Mouse (Mus musculus): ENCODE data around the gene Slc12a9. TPM values are rescaled to one million over a fixed set of nuclear protein-coding genes. Genes with fewer than 3 reads are reported as not detected.

Slc12a9 gene
- polyA plus RNA-seq, 1 experiment from 2014 or later = 26.8 TPM

DNA sequence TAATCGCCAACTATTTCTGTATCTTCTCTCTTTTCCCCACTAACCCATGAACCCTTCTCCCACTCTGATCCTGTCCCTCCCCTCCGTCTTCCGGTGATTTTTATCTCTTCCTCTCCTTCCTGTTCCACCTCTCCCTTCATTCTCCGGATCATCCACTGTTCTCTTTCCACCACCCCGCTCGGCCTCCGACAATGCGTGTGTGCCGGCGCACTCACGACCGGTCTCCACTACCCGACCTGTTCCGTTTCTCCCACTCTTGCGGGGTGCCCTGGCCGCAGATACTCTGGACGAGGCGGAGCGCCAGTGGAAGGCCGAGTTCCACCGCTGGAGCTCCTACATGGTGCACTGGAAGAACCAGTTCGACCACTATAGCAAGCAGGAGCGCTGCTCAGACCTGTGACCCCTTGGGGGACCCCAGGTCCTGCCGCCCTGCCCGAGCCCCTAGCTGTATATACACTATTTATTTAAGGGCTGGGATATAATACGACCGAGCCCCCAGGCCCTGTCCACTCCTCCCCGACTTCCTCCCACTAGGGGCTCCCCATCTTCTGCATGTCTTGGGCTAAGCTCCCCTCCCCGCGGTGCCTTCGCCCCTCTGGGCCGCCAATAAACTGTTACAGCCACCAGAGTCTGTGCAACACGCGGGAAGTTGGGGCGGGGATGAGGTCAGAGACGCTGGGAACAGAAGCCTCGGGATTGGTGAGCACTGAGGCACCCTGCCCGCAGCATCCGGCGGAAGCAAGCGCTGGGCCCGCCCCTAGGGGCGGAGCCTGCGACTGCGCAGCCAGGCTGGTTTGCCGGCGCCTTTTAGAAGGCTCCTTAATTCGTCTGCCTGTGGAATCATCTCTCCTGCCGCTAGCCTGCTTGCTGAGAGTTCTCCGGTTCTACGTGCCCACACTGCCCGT is 39.3 kb downstream of the Slc12a9 start, which contains the start of gene Ufsp1:
Gene Ufsp1 (plus strand): TSS at position 791 of the 905 bp plus-strand sequence.
- H3K27me3 ChIP-seq (replicated peaks) = peaks cover 24% of the 10 kb centered on the region
- peak within 1 kb of the TSS; percentile 78 for H3K9ac ChIP-seq (replicated peaks)
- under 1% methylated on average over 52 of the region's 52 CpGs for WGBS
- peaks cover 45% of the 10 kb centered on the region for H3K4me1 ChIP-seq
- peak within 1 kb of the TSS; percentile 89 for H3K27ac ChIP-seq (replicated peaks)
- peak; percentile 96 for ATAC-seq (ENCODE audit: low FRiP score)
- H3K4me3 ChIP-seq (replicated peaks) = peak within 1 kb of the TSS; percentile 52
- no peaks in the 10 kb centered on the region for H3K9me3 ChIP-seq (replicated peaks)
- peaks cover 41% of the 10 kb centered on the region for H3K36me3 ChIP-seq
- peak within 1 kb of the TSS; percentile 96 for H3K4me2 ChIP-seq

DNA sequence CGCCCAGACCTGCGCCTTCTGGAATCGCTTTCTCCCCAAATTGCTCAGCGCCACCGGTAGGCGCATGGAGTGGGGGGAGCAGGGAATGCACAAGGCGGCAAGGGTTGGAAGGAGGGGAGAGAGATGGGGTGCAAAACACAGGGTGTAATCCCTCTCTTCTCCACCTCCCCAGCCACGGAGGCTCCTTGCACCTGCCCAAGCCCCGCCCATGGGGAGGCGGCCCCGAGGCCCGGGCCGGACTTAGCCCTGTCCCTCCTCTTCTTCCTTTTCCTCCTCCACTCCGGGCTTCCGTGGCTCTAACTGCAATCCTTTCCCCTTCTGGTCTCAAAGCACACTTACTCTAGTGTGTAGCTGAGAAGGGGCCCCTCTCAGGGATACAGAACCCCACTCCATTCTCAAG is 40.1 kb downstream of the Slc12a9 start:
- H3K4me3 ChIP-seq (replicated peaks) = peak overlapping the region; percentile 52
- ATAC-seq (ENCODE audit: low FRiP score) = 0 out of 2 replicates have a peak, but pooled peaks have one; percentile 6
- peak overlapping the region; percentile 96 for H3K4me2 ChIP-seq
- peaks cover 52% of the 10 kb centered on the region for H3K4me1 ChIP-seq
- peaks cover 33% of the 10 kb centered on the region for H3K36me3 ChIP-seq
- no peaks in the 10 kb centered on the region for H3K9me3 ChIP-seq (replicated peaks)
- 1% methylated on average over 15 of the region's 15 CpGs for WGBS
- peak overlapping the region; percentile 67 for H3K9ac ChIP-seq (replicated peaks)
- peaks cover 25% of the 10 kb centered on the region for H3K27me3 ChIP-seq (replicated peaks)
- H3K27ac ChIP-seq (replicated peaks) = peak overlapping the region; percentile 89

DNA sequence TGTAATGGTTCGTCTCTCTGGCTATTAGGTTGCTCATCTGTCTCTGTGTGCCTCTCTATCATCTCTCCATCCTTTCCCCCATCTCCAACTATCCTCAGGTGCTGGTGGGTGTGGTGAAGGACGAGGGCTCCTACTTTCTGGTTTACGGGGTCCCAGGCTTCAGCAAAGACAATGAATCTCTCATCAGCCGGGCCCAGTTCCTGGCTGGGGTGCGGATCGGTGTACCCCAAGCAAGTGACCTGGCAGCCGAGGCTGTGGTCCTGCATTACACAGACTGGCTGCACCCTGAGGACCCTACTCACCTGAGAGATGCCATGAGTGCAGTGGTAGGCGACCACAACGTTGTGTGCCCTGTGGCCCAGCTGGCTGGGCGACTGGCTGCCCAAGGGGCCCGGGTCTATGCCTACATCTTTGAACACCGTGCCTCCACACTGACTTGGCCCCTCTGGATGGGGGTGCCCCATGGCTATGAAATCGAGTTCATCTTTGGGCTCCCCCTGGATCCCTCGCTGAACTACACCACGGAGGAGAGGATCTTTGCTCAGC is 41.9 kb downstream of the Slc12a9 start:
- H3K9ac ChIP-seq (replicated peaks) = no peak overlapping the region

DNA sequence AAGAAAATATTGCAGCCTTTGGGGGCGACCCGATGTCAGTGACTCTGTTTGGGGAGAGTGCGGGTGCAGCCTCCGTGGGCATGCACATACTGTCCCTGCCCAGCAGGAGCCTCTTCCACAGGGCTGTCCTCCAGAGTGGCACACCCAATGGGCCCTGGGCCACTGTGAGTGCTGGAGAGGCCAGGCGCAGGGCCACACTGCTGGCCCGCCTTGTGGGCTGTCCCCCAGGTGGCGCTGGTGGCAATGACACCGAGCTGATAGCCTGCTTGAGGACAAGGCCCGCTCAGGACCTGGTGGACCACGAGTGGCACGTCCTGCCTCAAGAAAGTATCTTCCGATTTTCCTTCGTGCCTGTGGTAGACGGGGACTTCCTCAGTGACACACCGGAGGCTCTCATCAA is 42.7 kb downstream of the Slc12a9 start:
- H3K4me1 ChIP-seq = peaks cover 76% of the 10 kb centered on the region
- H3K27me3 ChIP-seq (replicated peaks) = peaks cover 25% of the 10 kb centered on the region
- H3K9me3 ChIP-seq (replicated peaks) = no peaks in the 10 kb centered on the region
- WGBS = 18% methylated on average over 15 of the region's 15 CpGs
- H3K4me3 ChIP-seq (replicated peaks) = peak overlapping the region; percentile 12
- H3K4me2 ChIP-seq = peak overlapping the region; percentile 93
- no peak overlapping the region for H3K27ac ChIP-seq (replicated peaks)
- 0 out of 2 replicates have a peak overlapping the region, but pooled peaks have one; percentile 1 for H3K9ac ChIP-seq (replicated peaks)
- ATAC-seq (ENCODE audit: low FRiP score) = no peak
- H3K36me3 ChIP-seq = peaks cover 6% of the 10 kb centered on the region

More for the DNA sequence above, 41.9 kb downstream of the Slc12a9 start:
- Histone ChIP-seq H3K4me1 (peaks cover 68% of the 10 kb centered on the region), H3K9me3 (replicated peaks) (no peaks in the 10 kb centered on the region), H3K4me2 (no peak overlapping the region), H3K27me3 (replicated peaks) (peaks cover 25% of the 10 kb centered on the region), H3K27ac (replicated peaks) (no peak overlapping the region), H3K4me3 (replicated peaks) (no peak overlapping the region), H3K36me3 (peaks cover 14% of the 10 kb centered on the region)
- no peak for ATAC-seq (ENCODE audit: low FRiP score)
- WGBS = 74% methylated on average over 15 of the region's 15 CpGs

DNA sequence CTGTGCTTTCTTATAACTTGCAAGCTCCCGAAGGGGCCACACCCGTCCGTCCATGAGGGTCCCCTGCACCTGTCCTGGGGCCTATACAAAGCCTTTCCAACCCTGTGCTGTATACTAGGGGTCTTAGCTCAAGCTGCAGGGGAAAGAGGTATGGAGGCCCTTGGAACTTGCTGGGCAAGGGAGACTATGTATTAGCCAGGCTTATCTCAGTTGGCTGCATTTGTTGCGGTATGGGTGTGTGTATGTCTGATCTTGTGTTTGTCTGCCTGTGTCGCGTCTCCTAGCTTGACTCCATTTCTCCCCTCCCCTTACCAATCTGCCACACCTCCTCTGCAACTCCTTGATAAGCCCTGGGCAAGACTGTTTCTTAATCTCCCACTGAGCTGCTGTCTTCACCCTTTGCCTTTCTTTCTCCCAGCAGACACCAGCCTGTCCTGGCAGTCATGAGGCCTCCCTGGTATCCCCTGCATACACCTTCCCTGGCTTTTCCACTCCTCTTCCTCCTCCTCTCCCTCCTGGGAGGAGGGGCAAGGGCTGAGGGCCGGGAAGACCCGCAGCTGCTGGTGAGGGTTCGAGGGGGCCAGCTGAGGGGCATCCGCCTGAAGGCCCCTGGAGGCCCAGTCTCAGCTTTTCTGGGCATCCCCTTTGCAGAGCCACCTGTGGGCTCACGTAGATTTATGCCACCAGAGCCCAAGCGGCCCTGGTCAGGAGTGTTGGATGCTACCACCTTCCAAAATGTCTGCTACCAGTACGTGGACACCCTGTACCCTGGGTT is 43.6 kb downstream of the Slc12a9 start:
- no peak for ATAC-seq (ENCODE audit: low FRiP score)
- H3K4me3 ChIP-seq (replicated peaks) = peak overlapping the region; percentile 56
- no peaks in the 10 kb centered on the region for H3K9me3 ChIP-seq (replicated peaks)
- no peaks in the 10 kb centered on the region for H3K36me3 ChIP-seq
- peaks cover 25% of the 10 kb centered on the region for H3K27me3 ChIP-seq (replicated peaks)
- 58% methylated on average over 13 of the region's 13 CpGs for WGBS
- peaks cover 68% of the 10 kb centered on the region for H3K4me1 ChIP-seq
- peak overlapping the region; percentile 93 for H3K4me2 ChIP-seq
- H3K9ac ChIP-seq (replicated peaks) = peak overlapping the region; percentile 29
- 0 out of 2 replicates have a peak overlapping the region, but pooled peaks have one; percentile 5 for H3K27ac ChIP-seq (replicated peaks)

- Histone ChIP-seq H3K36me3 (no peaks in the 10 kb centered on the region), H3K4me1 (peaks cover 65% of the 10 kb centered on the region), H3K4me3 (replicated peaks) (peak overlapping the region; percentile 56), H3K9me3 (replicated peaks) (no peaks in the 10 kb centered on the region), H3K27ac (replicated peaks) (0 out of 2 replicates have a peak overlapping the region, but pooled peaks have one; percentile 56), H3K9ac (replicated peaks) (peak overlapping the region; percentile 29), H3K27me3 (replicated peaks) (peaks cover 25% of the 10 kb centered on the region), H3K4me2 (peak overlapping the region; percentile 93)
- WGBS = 2% methylated on average over 25 of the region's 25 CpGs
- ATAC-seq (ENCODE audit: low FRiP score) = no peak
Measured at GRCm38 (mm10) chr5:137288999-137289470, 44.4 kb downstream of the Slc12a9 start.

DNA sequence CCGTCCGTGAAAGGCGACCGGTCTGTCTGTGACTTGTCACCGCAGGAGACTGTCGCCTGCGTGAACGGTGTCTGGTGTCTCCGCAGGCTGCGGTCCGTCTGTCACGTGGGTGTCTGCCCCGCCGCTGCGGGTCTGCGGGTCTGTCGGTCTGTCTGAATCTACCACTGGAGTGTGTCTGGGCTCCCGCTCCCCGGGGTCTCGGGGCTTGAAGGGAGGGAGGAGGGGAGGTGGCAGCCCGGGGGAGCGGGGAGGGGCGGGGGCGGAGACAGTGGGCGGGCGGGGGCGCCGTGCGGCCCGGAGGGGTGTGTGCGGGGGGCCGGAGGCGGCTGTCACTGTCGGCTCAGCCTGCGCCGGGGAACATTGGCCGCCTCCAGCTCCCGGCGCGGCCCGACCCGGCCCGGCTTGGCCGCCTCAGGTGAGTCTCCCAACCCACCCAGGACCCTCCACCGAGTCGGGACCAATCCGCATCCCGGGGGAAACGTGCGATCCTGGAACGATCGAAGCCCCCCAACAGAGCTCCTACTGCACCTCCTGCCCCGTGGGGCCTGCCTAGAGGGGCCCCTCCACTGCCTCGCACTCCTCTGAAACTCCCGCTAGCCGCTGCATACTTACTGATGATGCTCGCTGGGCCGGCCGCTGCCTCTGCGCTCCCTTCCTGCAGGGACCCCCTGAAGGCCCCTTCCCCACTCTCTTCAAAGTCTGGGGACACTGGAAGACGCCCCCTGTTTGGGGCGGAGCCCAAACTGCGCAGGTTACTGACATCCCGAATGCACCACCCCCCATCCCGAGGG is 45.2 kb downstream of the Slc12a9 start:
- Histone ChIP-seq H3K4me3 (replicated peaks) (peak overlapping the region; percentile 56), H3K9me3 (replicated peaks) (no peaks in the 10 kb centered on the region), H3K4me1 (peaks cover 62% of the 10 kb centered on the region), H3K27me3 (replicated peaks) (peaks cover 25% of the 10 kb centered on the region), H3K9ac (replicated peaks) (peak overlapping the region; percentile 70), H3K4me2 (peak overlapping the region; percentile 93), H3K36me3 (no peaks in the 10 kb centered on the region), H3K27ac (replicated peaks) (peak overlapping the region; percentile 85)
- under 1% methylated on average over 49 of the region's 65 CpGs for WGBS
- peak; percentile 22 for ATAC-seq (ENCODE audit: low FRiP score)

- Histone ChIP-seq H3K4me3 (replicated peaks) (peak within 1 kb of the TSS; percentile 56), H3K36me3 (no peaks in the 10 kb centered on the region), H3K4me1 (peaks cover 54% of the 10 kb centered on the region), H3K27ac (replicated peaks) (peak within 1 kb of the TSS; percentile 85), H3K9me3 (replicated peaks) (no peaks in the 10 kb centered on the region), H3K9ac (replicated peaks) (peak within 1 kb of the TSS; percentile 70), H3K4me2 (peak within 1 kb of the TSS; percentile 93), H3K27me3 (replicated peaks) (peaks cover 25% of the 10 kb centered on the region)
- ATAC-seq (ENCODE audit: low FRiP score) = peak; percentile 84
- 1% methylated on average over 40 of the region's 40 CpGs for WGBS
Measured at GRCm38 (mm10) chr5:137287032-137287952, 46.1 kb downstream of the Slc12a9 start, which contains the start of gene Ache. Gene Ache (plus strand): TSS chr5:137287519.

- WGBS = 0% methylated on average over 14 of the region's 16 CpGs
- peak overlapping the region; percentile 93 for H3K4me2 ChIP-seq
- peak; percentile 87 for ATAC-seq (ENCODE audit: low FRiP score)
Measured at GRCm38 (mm10) chr5:137286655-137287031, 46.8 kb downstream of the Slc12a9 start.

DNA sequence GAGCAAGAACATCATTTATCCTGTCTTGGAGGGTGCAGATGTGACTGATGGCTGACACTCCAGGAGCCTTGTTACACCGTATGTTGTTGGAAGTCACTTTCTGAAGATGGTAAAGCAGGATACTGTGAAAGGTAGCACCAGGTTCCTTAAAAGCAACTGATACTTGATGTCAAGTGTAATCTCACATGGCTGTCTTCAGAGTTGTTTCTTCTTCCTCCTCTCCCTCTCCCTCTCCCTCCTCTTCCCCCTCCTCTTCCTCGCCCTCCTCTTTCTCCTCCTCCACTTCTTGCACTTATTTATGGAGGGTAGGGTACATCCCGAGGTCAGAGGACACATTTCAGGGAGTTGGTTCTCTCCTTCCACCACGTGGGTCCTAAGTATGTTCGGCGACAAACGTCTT is 47.4 kb downstream of the Slc12a9 start:
- Histone ChIP-seq H3K4me1 (peaks cover 49% of the 10 kb centered on the region), H3K27me3 (replicated peaks) (peaks cover 18% of the 10 kb centered on the region), H3K4me3 (replicated peaks) (peak overlapping the region; percentile 56), H3K9ac (replicated peaks) (peak overlapping the region; percentile 70; the same call in 1 of the 2 replicates), H3K4me2 (peak overlapping the region; percentile 93), H3K36me3 (no peaks in the 10 kb centered on the region), H3K9me3 (replicated peaks) (no peaks in the 10 kb centered on the region), H3K27ac (replicated peaks) (peak overlapping the region; percentile 85)
- ATAC-seq (ENCODE audit: low FRiP score) = no peak
- WGBS = 57% methylated on average over 7 of the region's 7 CpGs

More at GRCm38 (mm10) chr5:137286655-137287031, 46.8 kb downstream of the Slc12a9 start:
- Histone ChIP-seq H3K27me3 (replicated peaks) (peaks cover 19% of the 10 kb centered on the region), H3K4me1 (peaks cover 51% of the 10 kb centered on the region), H3K27ac (replicated peaks) (peak overlapping the region; percentile 85), H3K9ac (replicated peaks) (peak overlapping the region; percentile 70), H3K4me3 (replicated peaks) (peak overlapping the region; percentile 56), H3K36me3 (no peaks in the 10 kb centered on the region), H3K9me3 (replicated peaks) (no peaks in the 10 kb centered on the region)

Data from neural tube, embryonic 15.5 days (tissue).